Mouse (Mus musculus): ENCODE measurements at regions not wholly inside any gene's neighbourhood (a gene's known extent, or its start where the extent isn't known, plus 50 kb on each side); places are given as distances from the start of the nearest gene placed in this dataset.

DNA sequence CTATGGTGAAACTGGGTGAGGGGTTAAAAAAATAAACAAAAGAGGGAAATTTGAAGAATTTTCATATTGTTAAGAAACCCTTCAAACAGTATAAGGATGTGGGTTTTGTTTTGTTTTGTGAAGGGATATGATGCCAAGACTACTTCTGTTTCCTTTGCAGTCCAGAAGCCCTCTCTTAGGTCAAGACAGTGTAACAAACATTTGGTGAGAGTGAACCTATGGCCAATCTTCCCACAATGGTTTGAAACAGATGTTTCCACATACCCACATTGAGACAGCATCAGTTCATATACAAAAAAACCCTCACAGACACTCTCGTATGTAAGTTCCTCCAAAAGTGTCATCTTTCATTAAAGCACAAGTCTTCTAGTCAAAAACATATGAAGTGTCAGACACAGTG is 263.6 kb downstream of the Tmsb4x start:
- ATAC-seq (ENCODE audit: insufficient read depth): no peak
- WGBS: 58% methylated on average over 1 of the region's 1 CpGs

DNA sequence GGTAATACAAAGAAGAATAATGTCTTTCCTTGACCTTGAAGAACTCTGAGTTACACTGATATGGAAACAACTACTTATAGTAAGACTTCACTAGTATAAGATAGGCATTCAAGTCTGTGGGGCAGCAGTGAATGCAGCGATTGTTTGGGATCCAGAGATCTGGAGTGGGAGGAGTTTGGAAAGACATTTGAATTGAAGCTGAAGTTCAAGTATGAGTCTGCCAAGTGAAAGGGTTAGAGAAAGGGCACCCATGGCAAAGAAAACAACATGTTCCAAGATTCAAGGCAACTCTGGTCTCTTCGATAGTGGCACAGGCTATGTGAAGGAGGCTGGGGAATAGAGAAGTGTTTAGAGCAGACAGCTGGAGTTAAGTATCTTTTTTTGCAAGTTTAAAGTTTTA is 275.3 kb downstream of the Tmsb4x start:
- peak; percentile 17 for DNase-seq

More for the DNA sequence above, 263.6 kb downstream of the Tmsb4x start:
- Histone ChIP-seq H3K4me1 (ENCODE audit: insufficient read depth) (no peaks in the 10 kb centered on the region), H3K27ac (ENCODE audit: low read depth) (no peak overlapping the region), H3K4me3 (ENCODE audit: low read depth, low read length) (no peak overlapping the region), H3K9ac (no peak overlapping the region), H3K4me2 (no peak overlapping the region), H3K36me3 (ENCODE audit: insufficient read depth) (no peaks in the 10 kb centered on the region), H3K9me3 (ENCODE audit: low read depth, low read length) (no peaks in the 10 kb centered on the region), H3K27me3 (ENCODE audit: insufficient read depth, low read length) (no peaks in the 10 kb centered on the region)
- DNase-seq: no peak
- no peak for TF ChIP-seq CTCF (IDR thresholded peaks at IDR 0.05; ENCODE audit: low read depth)

DNA sequence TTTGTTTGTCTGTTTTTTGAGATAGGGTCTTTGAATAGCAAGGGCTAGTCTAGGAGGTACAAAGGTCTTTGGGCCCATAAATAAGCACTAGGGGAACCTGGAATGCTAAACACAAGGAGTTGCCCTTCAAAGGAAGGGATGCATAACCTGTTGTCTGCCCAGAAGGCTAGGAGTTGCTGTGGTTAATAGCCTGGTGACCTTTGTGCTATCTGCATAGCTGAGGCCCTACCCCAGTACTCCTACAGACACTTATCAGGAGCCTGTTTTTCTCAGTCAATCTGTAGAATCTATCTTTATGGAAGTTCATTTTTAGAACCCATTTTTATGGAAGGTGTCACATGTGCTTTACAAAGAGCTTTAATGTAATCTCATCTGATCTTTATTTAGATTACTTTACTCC is 276.6 kb downstream of the Tmsb4x start:
- no peak for ATAC-seq (ENCODE audit: insufficient read depth)
- Histone ChIP-seq H3K36me3 (ENCODE audit: insufficient read depth) (no peaks in the 10 kb centered on the region), H3K4me2 (no peak overlapping the region), H3K9me3 (ENCODE audit: low read depth, low read length) (no peaks in the 10 kb centered on the region), H3K27ac (ENCODE audit: low read depth) (no peak overlapping the region), H3K9ac (no peak overlapping the region), H3K4me1 (ENCODE audit: insufficient read depth) (0 out of 2 replicates have a peak, but pooled peaks cover 4% of the 10 kb centered on the region), H3K27me3 (ENCODE audit: insufficient read depth, low read length) (no peaks in the 10 kb centered on the region), H3K4me3 (ENCODE audit: low read depth, low read length) (no peak overlapping the region)
- no peak for TF ChIP-seq CTCF (IDR thresholded peaks at IDR 0.05; ENCODE audit: low read depth)
- DNase-seq: no peak

More for the DNA sequence above, 275.3 kb downstream of the Tmsb4x start:
- Histone ChIP-seq H3K9ac (no peak overlapping the region), H3K4me1 (ENCODE audit: insufficient read depth) (0 out of 2 replicates have a peak, but pooled peaks cover 4% of the 10 kb centered on the region), H3K36me3 (ENCODE audit: insufficient read depth) (no peaks in the 10 kb centered on the region), H3K27ac (ENCODE audit: low read depth) (no peak overlapping the region), H3K9me3 (ENCODE audit: low read depth, low read length) (no peaks in the 10 kb centered on the region), H3K4me3 (ENCODE audit: low read depth, low read length) (no peak overlapping the region), H3K27me3 (ENCODE audit: insufficient read depth, low read length) (no peaks in the 10 kb centered on the region), H3K4me2 (no peak overlapping the region)
- WGBS: 64% methylated on average over 2 of the region's 2 CpGs
- TF ChIP-seq CTCF (IDR thresholded peaks at IDR 0.05; ENCODE audit: low read depth): no peak
- no peak for ATAC-seq (ENCODE audit: insufficient read depth)

DNA sequence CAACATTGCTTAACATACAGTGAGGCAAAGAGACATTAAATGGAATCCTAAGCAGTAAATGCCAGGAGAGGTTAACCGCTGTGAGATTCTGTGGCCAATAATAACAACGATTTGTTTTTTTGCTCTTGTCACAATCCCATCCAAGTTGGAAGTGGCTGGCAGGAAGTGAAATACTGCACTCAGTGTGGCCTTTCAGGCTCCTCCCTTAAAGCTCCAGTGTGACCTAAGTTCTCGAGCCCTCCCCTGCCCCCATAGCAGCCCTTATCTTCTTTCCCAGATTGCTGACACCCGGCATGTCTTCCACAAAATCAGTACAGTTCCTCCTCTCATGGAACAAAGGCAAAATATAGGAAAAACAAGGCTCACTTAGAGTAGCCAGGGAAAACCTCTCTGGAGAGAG is 278.1 kb downstream of the Tmsb4x start:
- Histone ChIP-seq H3K27ac (ENCODE audit: low read depth) (no peak overlapping the region), H3K27me3 (ENCODE audit: insufficient read depth, low read length) (no peaks in the 10 kb centered on the region), H3K36me3 (ENCODE audit: insufficient read depth) (no peaks in the 10 kb centered on the region), H3K4me1 (ENCODE audit: insufficient read depth) (0 out of 2 replicates have a peak, but pooled peaks cover 4% of the 10 kb centered on the region), H3K9me3 (ENCODE audit: low read depth, low read length) (no peaks in the 10 kb centered on the region), H3K4me2 (no peak overlapping the region), H3K9ac (no peak overlapping the region), H3K4me3 (ENCODE audit: low read depth, low read length) (no peak overlapping the region)
- DNase-seq: peak; percentile 39
- TF ChIP-seq CTCF (IDR thresholded peaks at IDR 0.05; ENCODE audit: low read depth): no peak
- 38% methylated on average over 4 of the region's 4 CpGs for WGBS
- ATAC-seq (ENCODE audit: insufficient read depth): peak; percentile 44; the same call in 1 of the 2 replicates

DNA sequence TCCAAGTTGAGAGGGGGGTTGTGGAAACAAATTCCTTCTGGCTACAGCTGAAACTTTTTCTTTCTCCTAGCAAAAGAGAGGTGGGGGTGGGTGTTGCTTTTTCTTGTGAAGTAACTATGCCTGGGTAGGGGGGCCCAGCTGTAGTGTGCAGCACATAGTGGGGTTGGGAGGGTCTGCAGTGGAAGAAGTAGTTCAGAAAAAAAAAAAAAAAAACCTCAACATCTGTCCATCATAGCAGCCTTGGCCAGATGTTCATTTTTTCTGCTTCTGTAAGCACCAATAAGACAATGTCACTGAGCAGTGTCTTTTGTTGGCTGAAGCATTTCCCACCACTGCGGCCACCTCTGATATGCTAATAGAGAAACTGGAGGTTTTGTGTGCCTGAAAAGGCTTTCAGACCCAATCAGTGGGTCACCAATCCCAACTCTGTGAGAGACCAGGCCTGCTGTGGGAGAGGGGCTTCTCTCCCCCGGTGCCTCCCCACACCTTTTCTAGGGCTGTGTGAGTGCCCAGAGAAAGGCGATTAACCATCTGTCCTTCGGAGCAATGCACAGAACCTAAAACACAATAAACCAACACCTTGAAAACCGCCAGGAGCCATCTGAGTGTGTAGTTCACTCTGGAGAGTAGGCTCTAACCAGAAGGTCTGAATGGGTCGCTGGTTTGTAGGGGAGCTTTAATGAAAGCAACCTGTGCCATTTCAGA is 279.2 kb downstream of the Tmsb4x start:
- 59% methylated on average over 6 of the region's 6 CpGs for WGBS

DNA sequence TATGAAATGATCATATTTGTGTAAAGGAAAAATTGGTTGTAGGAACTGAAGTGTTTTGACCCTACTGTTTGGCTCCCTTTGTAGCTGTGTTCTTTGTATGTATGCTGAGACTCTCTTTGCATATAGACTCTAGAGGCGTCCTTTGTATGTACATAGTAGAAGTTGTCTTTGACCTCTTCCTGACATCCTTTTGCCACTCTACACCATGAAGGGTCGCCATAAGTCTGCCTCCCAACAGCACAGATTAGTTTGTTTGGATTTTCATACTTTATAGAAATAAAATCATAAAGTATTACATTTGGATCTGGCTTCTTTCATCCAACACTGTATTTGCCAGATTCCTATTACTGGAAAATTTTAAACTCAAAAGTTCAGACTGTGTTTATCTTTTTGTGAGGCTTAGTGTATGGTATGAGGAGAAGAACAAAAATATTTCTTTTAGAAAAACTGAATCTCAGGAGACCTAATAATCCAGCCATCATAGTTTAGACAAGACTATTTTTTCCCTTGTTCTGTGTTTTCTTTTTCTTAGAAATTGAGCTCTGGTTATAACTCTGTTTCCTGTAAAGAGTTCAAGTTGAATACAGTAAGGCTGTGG is 293.7 kb downstream of the Tmsb4x start:
- no peaks in the 10 kb centered on the region for H3K27me3 ChIP-seq (ENCODE audit: insufficient read depth, low read length)
- 36% methylated on average over 2 of the region's 2 CpGs for WGBS
- no peak overlapping the region for H3K9ac ChIP-seq
- DNase-seq (no peak), ATAC-seq (ENCODE audit: insufficient read depth) (no peak)
- H3K4me2 ChIP-seq: no peak overlapping the region
- no peak overlapping the region for H3K4me3 ChIP-seq (ENCODE audit: low read depth, low read length)
- H3K9me3 ChIP-seq (ENCODE audit: low read depth, low read length): no peaks in the 10 kb centered on the region
- TF ChIP-seq CTCF (IDR thresholded peaks at IDR 0.05; ENCODE audit: low read depth): no peak
- H3K27ac ChIP-seq (ENCODE audit: low read depth): no peak overlapping the region
- no peaks in the 10 kb centered on the region for H3K4me1 ChIP-seq (ENCODE audit: insufficient read depth)
- H3K36me3 ChIP-seq (ENCODE audit: insufficient read depth): no peaks in the 10 kb centered on the region

More for the DNA sequence above, 279.2 kb downstream of the Tmsb4x start:
- ATAC-seq (ENCODE audit: insufficient read depth) (no peak), DNase-seq (no peak)
- Histone ChIP-seq H3K27ac (ENCODE audit: low read depth) (no peak overlapping the region), H3K4me3 (ENCODE audit: low read depth, low read length) (no peak overlapping the region), H3K4me2 (no peak overlapping the region), H3K4me1 (ENCODE audit: insufficient read depth) (0 out of 2 replicates have a peak, but pooled peaks cover 4% of the 10 kb centered on the region), H3K36me3 (ENCODE audit: insufficient read depth) (no peaks in the 10 kb centered on the region), H3K9ac (no peak overlapping the region), H3K9me3 (ENCODE audit: low read depth, low read length) (no peaks in the 10 kb centered on the region), H3K27me3 (ENCODE audit: insufficient read depth, low read length) (no peaks in the 10 kb centered on the region)
- TF ChIP-seq CTCF (IDR thresholded peaks at IDR 0.05; ENCODE audit: low read depth): no peak

DNA sequence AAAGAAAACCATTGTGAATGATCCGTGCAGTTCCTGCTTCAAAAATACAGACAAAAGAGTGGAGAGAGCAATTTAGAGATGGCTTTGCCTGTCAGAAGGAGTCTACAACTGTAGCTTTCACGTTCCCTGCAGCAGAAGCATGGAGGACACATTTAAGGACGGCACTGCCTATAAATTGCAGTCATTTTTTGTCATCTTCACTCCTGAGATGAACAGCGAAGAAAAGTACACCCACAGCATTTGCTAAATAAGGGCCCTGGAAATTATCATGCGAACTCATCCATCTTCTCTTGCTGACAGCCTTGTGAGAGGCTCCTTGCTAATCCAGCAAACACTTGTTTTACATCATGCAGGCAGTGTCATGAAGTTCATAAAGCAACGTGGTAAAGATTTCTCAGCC is 302.5 kb downstream of the Tmsb4x start:
- Histone ChIP-seq H3K4me3 (ENCODE audit: low read depth, low read length) (no peak overlapping the region), H3K27ac (ENCODE audit: low read depth) (no peak overlapping the region), H3K4me2 (no peak overlapping the region), H3K36me3 (ENCODE audit: insufficient read depth) (no peaks in the 10 kb centered on the region), H3K4me1 (ENCODE audit: insufficient read depth) (no peaks in the 10 kb centered on the region), H3K9me3 (ENCODE audit: low read depth, low read length) (no peaks in the 10 kb centered on the region), H3K27me3 (ENCODE audit: insufficient read depth, low read length) (no peaks in the 10 kb centered on the region), H3K9ac (no peak overlapping the region)
- no peak for DNase-seq
- ATAC-seq (ENCODE audit: insufficient read depth): no peak
- no peak for TF ChIP-seq CTCF (IDR thresholded peaks at IDR 0.05; ENCODE audit: low read depth)
- WGBS: 59% methylated on average over 6 of the region's 6 CpGs

Data from lung, embryonic 14.5 days (tissue).